Mouse (Mus musculus) brain, embryonic 14.5 days (tissue): ENCODE measurements around the gene Irf5.

Experiments
- CTCF ChIP-seq: fragments of 200-500 bp; IDR thresholded peaks from 2 replicates; pipeline ENCODE4 v1.5.1; 2012; ENCODE audit warnings: inconsistent platforms, mild to moderate bottlenecking, moderate library complexity, borderline replicate concordance; ENCODE audit not compliant: insufficient read depth, insufficient read length; ENCODE audit errors: extremely low read depth
- POLR2A ChIP-seq: fragments of 200-500 bp; IDR thresholded peaks from 2 replicates; pipeline ENCODE4 v1.6.1; 2012; ENCODE audit warnings: mild to moderate bottlenecking, inconsistent platforms, borderline replicate concordance; ENCODE audit not compliant: poor library complexity, insufficient read depth, insufficient read length, severe bottlenecking; ENCODE audit errors: extremely low read depth

DNA sequence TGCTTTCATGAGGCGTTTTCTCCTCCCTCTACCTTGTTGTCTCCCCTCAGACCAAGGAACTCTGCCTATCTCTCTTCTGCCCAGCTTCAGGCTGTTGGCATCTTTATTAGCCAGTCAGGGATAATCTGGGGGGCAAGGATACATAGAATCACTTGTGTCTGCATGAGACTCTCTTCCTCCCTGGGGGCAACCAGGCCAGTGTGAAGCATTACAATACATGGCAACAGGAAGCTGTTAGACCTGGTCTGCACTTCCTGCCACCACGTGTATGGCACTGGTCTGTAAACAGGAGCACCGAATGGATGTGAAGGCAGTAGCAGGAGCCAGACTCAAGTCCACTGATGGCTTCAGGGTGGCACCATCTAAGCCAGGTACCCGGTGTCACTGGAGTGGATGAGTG, 3.6 kb downstream of the Irf5 start:
- TF ChIP-seq POLR2A (no peak), CTCF (no peak)
